Comparison of ENCODE assay signal across 7 mouse cellular contexts in genomic region chr2:18087695-18088094, GRCm38 (mm10). TPM values are rescaled to one million over a fixed set of nuclear protein-coding genes. Genes with fewer than 3 reads are reported as not detected.
DNase-seq lines count a peak whose midpoint lies in the region; ATAC-seq and TF ChIP-seq lines count a peak whose summit lies in the region.
"Not testable (repeated sequence)": the region's sequence is repeated elsewhere in the genome, so short reads cannot be mapped to it uniquely, and the experiment has no call there.
"Had no signal": no experiment of that assay in that cellular context is flagged by ENCODE, and none has a peak within 500 bp of the region (broad histone marks: within the 10 kb centered on the region; RNA-seq: fewer than 3 reads in every experiment).

No protein-coding gene starts in this region.

- peaks cover 2 to 58% of the 10 kb centered on the region in 2 experiments for H3K36me3 ChIP-seq in MEL (ENCODE audit: control insufficient read depth in 1 of 2, insufficient read depth in 2 of 2, low read length in 2 of 2)

- not testable (repeated sequence) for TF ChIP-seq CTCF in MEL (IDR thresholded peaks at IDR 0.05 in 2 of 3, conservative IDR thresholded peaks at IDR 0.05 in 1 of 3; ENCODE audit: control insufficient read depth in 1 of 3, insufficient read depth in 1 of 3, low read depth in 2 of 3, low read length in 3 of 3, poor library complexity in 1 of 3, severe bottlenecking in 1 of 3)

- TF ChIP-seq EP300 in MEL (IDR thresholded peaks at IDR 0.05; ENCODE audit: low read depth in 1 of 2, low read length in 2 of 2): not testable (repeated sequence)

- H3K9ac ChIP-seq in MEL (ENCODE audit: control insufficient read depth, low read depth, low read length, poor library complexity, severe bottlenecking): not testable (repeated sequence)

- not testable (repeated sequence) for H3K4me1 ChIP-seq in MEL (ENCODE audit: control insufficient read depth in 1 of 2, insufficient read depth in 2 of 2, low read length in 2 of 2)

- H3K9me3 ChIP-seq in MEL (replicated peaks; ENCODE audit: insufficient read depth, low read length): not testable (repeated sequence)

- ATAC-seq in megakaryocyte, adult 5-6 weeks (ENCODE audit: poor library complexity, severe bottlenecking): peak; percentile 54; the same call in 1 of the 2 replicates

- not testable (repeated sequence) for H3K79me2 ChIP-seq in MEL (ENCODE audit: control insufficient read depth, insufficient read depth, low read length, poor library complexity)

- TF ChIP-seq RAD21 in MEL (IDR thresholded peaks at IDR 0.05; ENCODE audit: low read depth, low read length): not testable (repeated sequence)

- not testable (repeated sequence) for H3K27ac ChIP-seq in MEL (ENCODE audit: control insufficient read depth, low read depth, low read length)

- TF ChIP-seq POLR2A in MEL (IDR thresholded peaks at IDR 0.05; ENCODE audit: control insufficient read depth in 1 of 2, insufficient read depth in 1 of 2, low read depth in 1 of 2, low read length in 2 of 2, poor library complexity in 1 of 2): not testable (repeated sequence)

- DNase-seq in ES-CJ7 (ENCODE audit: low read depth, low spot score) (peak; percentile 45), MEL (ENCODE audit: low read depth, low spot score) (peak; percentile 23), ZHBTc4 (ENCODE audit: low read depth, low spot score) (peak; percentile 80)
- DNase-seq in heart, adult 11 months: peak; percentile 82

- H3K27me3 ChIP-seq in MEL (ENCODE audit: control insufficient read depth in 1 of 2, insufficient read depth in 2 of 2, low read length in 2 of 2): not testable (repeated sequence)

- H3K4me3 ChIP-seq in MEL (ENCODE audit: control insufficient read depth in 1 of 2, insufficient read depth in 1 of 2, low read depth in 2 of 2, low read length in 2 of 2): not testable (repeated sequence)

RNA-seq across cellular contexts. Expression of gene Mllt10, which starts 32.7 kb away (rescaled TPM):
- 33.3 and 35.1 TPM in 2 replicates for total RNA-seq in MEL (2012; rRNA removed)
- polyA plus RNA-seq in MEL (2012; ENCODE audit: insufficient read depth in 1 of 2, insufficient read length in 2 of 2, low read depth in 1 of 2, low replicate concordance in 2 of 2, missing spikeins in 1 of 2): 10 to 100 TPM in 1 of 2 experiments, not detected in 1; 64.1 TPM
- 41.5 and 50.7 TPM in 2 replicates for total RNA-seq in megakaryocyte, adult 5-6 weeks (2015)
- 47.3 and 52.8 TPM in 2 replicates for total RNA-seq in megakaryocyte, adult 5-6 weeks (2017)

RNA-seq across cellular contexts. Expression of gene Skida1, which starts 38.8 kb away (rescaled TPM):
- total RNA-seq in MEL (2012; rRNA removed): 0.12 and 0.13 TPM in 2 replicates
- polyA plus RNA-seq in MEL (2012; ENCODE audit: insufficient read depth in 1 of 2, insufficient read length in 2 of 2, low read depth in 1 of 2, low replicate concordance in 2 of 2, missing spikeins in 1 of 2): under 1 TPM in 1 of 2 experiments, not detected in 1; 0.88 TPM
- 0.09 TPM in 1 of 2 replicates, not detected in the other for total RNA-seq in megakaryocyte, adult 5-6 weeks (2015)
- total RNA-seq in megakaryocyte, adult 5-6 weeks (2017): not detected in 2 replicates
- total RNA-seq: common myeloid progenitor, adult 5-6 weeks had no signal
- polyA plus RNA-seq: erythroblast, embryonic 14.5 days had no signal

RNA-seq across cellular contexts. Expression of gene A930004D18Rik, which starts 50.2 kb away (rescaled TPM):
- total RNA-seq in MEL (2012; rRNA removed): 0.39 TPM in 2 replicates
- polyA plus RNA-seq in MEL (2012; ENCODE audit: insufficient read depth in 1 of 2, insufficient read length in 2 of 2, low read depth in 1 of 2, low replicate concordance in 2 of 2, missing spikeins in 1 of 2): 1 to 10 TPM in 1 of 2 experiments, not detected in 1; 1.8 TPM
- total RNA-seq in megakaryocyte, adult 5-6 weeks (2015): not detected in 2 replicates
- total RNA-seq in megakaryocyte, adult 5-6 weeks (2017): 0.22 and 0.24 TPM in 2 replicates
- polyA plus RNA-seq: erythroblast, embryonic 14.5 days had no signal

Comparison
In these comparisons a context has a peak if more than half of its experiments do, and no peak if none do; other contexts are left out.
1. DNase-seq: peak in every context shown above with its lines; median percentile 82 in heart, adult 11 months; 80 in ZHBTc4; 45 in ES-CJ7; 23 in MEL.